Mouse (Mus musculus): Measurements from ENCODE around the gene E130218I03Rik.
"Not testable (repeated sequence)": the region's sequence is repeated elsewhere in the genome, so short reads cannot be mapped to it uniquely, and the experiment has no call there.

Gene E130218I03Rik

GRCm38 (mm10) chr4:134251241-134252130 lies 8.0 kb downstream of the E130218I03Rik start:
- in situ Hi-C loops (cut with MboI; ENCODE audit: unreplicated experiment in 2 of 2), result no loop called here

- in situ Hi-C loops (cut with MboI; ENCODE audit: unreplicated experiment in 2 of 2), result no loop called here
These were observed 8.9 kb downstream of the E130218I03Rik start for GRCm38 (mm10) chr4:134252131-134252910.

GRCm38 (mm10) chr4:134252911-134253721 lies 9.7 kb downstream of the E130218I03Rik start:
- in situ Hi-C loops (cut with MboI; ENCODE audit: unreplicated experiment in 2 of 2), result no loop called here

- in situ Hi-C loops (cut with MboI; ENCODE audit: unreplicated experiment in 2 of 2), result no loop called here
These were observed 10.4 kb downstream of the E130218I03Rik start, which contains the start of gene Grrp1 for GRCm38 (mm10) chr4:134253722-134254324. TSS of gene Grrp1 (minus strand) at chr4:134254106.

GRCm38 (mm10) chr4:134254835-134255234 lies 11.4 kb downstream of the E130218I03Rik start:
- in situ Hi-C loops (cut with MboI; ENCODE audit: unreplicated experiment in 2 of 2), result loop anchor here in 1 of 2 experiments (5.0 kb wide), 1 partner anchor 37 kb away; no protein-coding TSS in a partner anchor

GRCm38 (mm10) chr4:134255854-134256253 lies 12.4 kb downstream of the E130218I03Rik start:
- in situ Hi-C loops (cut with MboI; ENCODE audit: unreplicated experiment in 2 of 2), result loop anchor here in 1 of 2 experiments (5.0 kb wide), 1 partner anchor 36 kb away; no protein-coding TSS in a partner anchor

- in situ Hi-C loops (cut with MboI; ENCODE audit: unreplicated experiment in 2 of 2), result loop anchor here in 1 of 2 experiments (5.0 kb wide), 1 partner anchor 36 kb away; no protein-coding TSS in a partner anchor
These were observed 13.1 kb downstream of the E130218I03Rik start for GRCm38 (mm10) chr4:134256407-134257197.

- in situ Hi-C loops (cut with MboI; ENCODE audit: unreplicated experiment in 2 of 2), result loop anchor here in 1 of 2 experiments (5.0 kb wide), 1 partner anchor 35 kb away; no protein-coding TSS in a partner anchor
These were observed 13.9 kb downstream of the E130218I03Rik start for GRCm38 (mm10) chr4:134257198-134258009.

GRCm38 (mm10) chr4:134258354-134258753 lies 14.9 kb downstream of the E130218I03Rik start:
- in situ Hi-C loops (cut with MboI; ENCODE audit: unreplicated experiment in 2 of 2), result loop anchor here in 1 of 2 experiments (5.0 kb wide), 1 partner anchor 34 kb away; no protein-coding TSS in a partner anchor

GRCm38 (mm10) chr4:134263191-134263590 lies 19.7 kb downstream of the E130218I03Rik start:
- in situ Hi-C loops (cut with MboI; ENCODE audit: unreplicated experiment in 2 of 2), result no loop called here

GRCm38 (mm10) chr4:134265860-134266585 lies 22.6 kb downstream of the E130218I03Rik start:
- in situ Hi-C loops (cut with MboI; ENCODE audit: unreplicated experiment in 2 of 2), result no loop called here

- in situ Hi-C loops (cut with MboI; ENCODE audit: unreplicated experiment in 2 of 2), result no loop called here
These were observed 24.7 kb downstream of the E130218I03Rik start for GRCm38 (mm10) chr4:134268102-134268655.

- in situ Hi-C loops (cut with MboI; ENCODE audit: unreplicated experiment in 2 of 2), result not testable (repeated sequence)
These were observed 26.2 kb downstream of the E130218I03Rik start for GRCm38 (mm10) chr4:134269622-134270021.

GRCm38 (mm10) chr4:134271979-134272378 lies 28.5 kb downstream of the E130218I03Rik start:
- in situ Hi-C loops (cut with MboI; ENCODE audit: unreplicated experiment in 2 of 2), result no loop called here

- in situ Hi-C loops (cut with MboI; ENCODE audit: unreplicated experiment in 2 of 2), result no loop called here
These were observed 29.4 kb downstream of the E130218I03Rik start for GRCm38 (mm10) chr4:134272731-134273416.
